Mouse (Mus musculus) testis, adult 10 weeks (tissue): Measurements from ENCODE around the gene Gm21913. TPM values are rescaled to one million over a fixed set of nuclear protein-coding genes. Genes with fewer than 3 reads are reported as not detected.

Source experiments
- polyA plus RNA-seq: library from polyadenylated mRNA; stranded (reverse); fragments of 350-450 nt; fragmentation: Illumina TruSeq; extraction: RNeasy Lipid Tissue Mini Kit (QIAGEN cat#74804); gene quantifications from one replicate; pipeline ENCODE4 v1.2.3, GENCODE M21; 2014; ENCODE audit warnings: low read depth, low replicate concordance

Gene Gm21913
- not detected for polyA plus RNA-seq

GRCm38 (mm10) chrY:74623596-74623995, at the start of gene Gm21913:
Gene Gm21913 (plus strand): TSS chrY:74623896.

Other genes with a start within 250 kb of the Gm21913 start
- 49.8 TPM for gene Gm29110, start 153.4 kb upstream of the Gm21913 start, polyA plus RNA-seq